Mouse (Mus musculus): ENCODE measurements around the gene Tmem95.

DNA sequence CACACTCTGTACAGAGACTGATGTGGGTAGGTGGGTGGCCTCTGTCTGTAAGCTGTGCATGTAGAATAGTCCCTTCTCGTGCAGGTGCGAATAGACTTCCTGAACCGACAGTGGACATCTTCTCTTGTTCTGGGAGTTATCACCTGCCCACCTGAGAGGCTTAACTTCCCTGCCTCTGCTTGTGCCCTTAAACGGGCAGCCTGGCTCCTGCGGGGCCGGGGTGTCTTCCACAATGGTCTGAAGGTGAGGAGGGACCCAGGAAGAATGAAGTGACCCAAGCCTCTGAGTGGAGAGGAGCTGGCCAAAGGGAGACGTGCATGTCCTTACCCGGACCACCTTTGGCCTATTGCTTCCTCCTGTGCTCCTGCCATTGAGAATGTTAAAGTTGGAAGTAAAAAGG is 32.4 kb upstream of the Tmem95 start:
- TF ChIP-seq CTCF (IDR thresholded peaks at IDR 0.05; ENCODE audit: low read depth) (no peak), EP300 (IDR thresholded peaks at IDR 0.05; ENCODE audit: low read depth) (no peak)

Measured in liver, embryonic 14.5 days (tissue).